Mouse (Mus musculus): ENCODE data around the gene Sobp.
A peak's percentile ranks its signal among the peaks of the same experiment; 100 is the strongest.

Sobp gene

DNA sequence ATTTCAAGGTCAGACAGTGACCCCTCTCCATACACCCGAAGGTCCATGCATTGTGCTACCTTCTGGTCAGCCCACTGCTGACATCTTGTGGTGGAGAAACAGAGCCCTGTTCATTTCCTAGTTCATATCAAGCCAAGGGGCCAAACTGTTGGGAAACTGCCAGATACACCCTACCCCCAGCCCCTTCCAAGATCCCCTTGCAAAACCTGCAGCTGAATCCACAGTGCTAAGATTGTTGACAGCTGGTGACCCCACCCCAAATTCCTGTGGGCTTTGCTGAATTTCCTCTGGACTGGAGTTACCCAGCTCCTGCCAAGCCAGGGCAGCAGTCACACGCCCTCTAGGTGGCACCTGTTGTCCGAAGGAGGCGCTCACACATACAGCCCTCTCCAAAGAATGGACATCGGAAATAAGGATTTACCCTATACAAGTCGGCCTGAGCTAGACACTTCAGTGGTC lies 186.7 kb downstream of the Sobp start:
- Histone ChIP-seq H3K9me3 (ENCODE audit: low read length) (no peaks in the 10 kb centered on the region), H3K4me1 (replicated peaks; ENCODE audit: low read depth, low read length) (peaks cover 26% of the 10 kb centered on the region), H3K4me3 (replicated peaks; ENCODE audit: low read length) (peak overlapping the region; percentile 20; the same call in 1 of the 2 replicates), H3K27me3 (ENCODE audit: insufficient read depth, low read length) (peaks cover 28% of the 10 kb centered on the region), H3K36me3 (ENCODE audit: insufficient read depth, low read length) (no peaks in the 10 kb centered on the region)
- TF ChIP-seq CTCF (conservative IDR thresholded peaks at IDR 0.05; ENCODE audit: low read length): peak; percentile 50
- TF ChIP-seq POU5F1 (IDR thresholded peaks at IDR 0.05; ENCODE audit: borderline replicate concordance, low read length): no peak
- no peak for TF ChIP-seq NANOG (IDR thresholded peaks at IDR 0.05; ENCODE audit: borderline replicate concordance, low read length)

GRCm38 (mm10) chr10:42984886-42985285 lies 189.4 kb downstream of the Sobp start:
- no peak for TF ChIP-seq CTCF (conservative IDR thresholded peaks at IDR 0.05; ENCODE audit: low read length)
- TF ChIP-seq NANOG (IDR thresholded peaks at IDR 0.05; ENCODE audit: borderline replicate concordance, low read length): no peak
- no peak for TF ChIP-seq POU5F1 (IDR thresholded peaks at IDR 0.05; ENCODE audit: borderline replicate concordance, low read length)
- Histone ChIP-seq H3K4me1 (replicated peaks; ENCODE audit: low read depth, low read length) (peaks cover 29% of the 10 kb centered on the region), H3K27me3 (ENCODE audit: insufficient read depth, low read length) (peaks cover 12% of the 10 kb centered on the region), H3K4me3 (replicated peaks; ENCODE audit: low read length) (no peak overlapping the region), H3K36me3 (ENCODE audit: insufficient read depth, low read length) (no peaks in the 10 kb centered on the region), H3K9me3 (ENCODE audit: low read length) (no peaks in the 10 kb centered on the region)

DNA sequence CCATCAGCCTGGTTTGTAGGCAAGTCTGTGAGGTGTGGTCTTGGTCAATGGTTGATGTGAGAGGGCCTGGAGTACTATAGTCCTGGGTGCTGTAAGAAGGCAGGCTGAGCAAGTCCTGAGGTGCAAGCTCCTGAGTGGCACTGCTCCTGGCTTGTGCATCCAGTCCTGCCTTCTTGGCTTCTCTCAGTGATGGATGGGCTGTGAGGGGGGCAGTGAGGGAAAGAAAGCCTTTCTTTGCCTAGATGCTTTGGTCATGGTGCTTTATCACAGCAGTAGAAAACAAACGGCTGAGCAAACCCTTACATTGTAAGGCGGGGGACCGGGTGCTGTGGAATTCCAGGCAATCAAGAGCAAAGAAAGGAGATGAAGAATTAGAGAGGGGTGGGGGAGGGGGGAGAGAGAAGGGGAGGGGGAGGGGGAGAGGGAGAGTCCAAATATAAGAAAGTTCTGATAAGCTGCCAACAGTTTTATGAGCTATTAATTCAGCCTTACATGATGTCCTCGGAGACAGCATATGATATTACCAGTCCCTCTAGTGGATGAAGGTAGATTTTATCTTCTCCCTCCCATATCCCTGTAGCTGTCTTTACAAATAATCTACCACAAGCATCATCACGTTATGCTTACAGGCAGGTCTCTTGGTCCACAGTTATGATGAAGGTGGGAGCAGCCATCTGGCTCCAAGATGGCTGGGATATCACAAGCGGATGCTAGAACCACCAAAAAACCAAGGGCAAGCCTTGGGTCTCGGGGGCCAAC lies 193.2 kb downstream of the Sobp start:
- Histone ChIP-seq H3K27me3 (ENCODE audit: insufficient read depth, low read length) (peaks cover 20% of the 10 kb centered on the region), H3K9me3 (ENCODE audit: low read length) (no peaks in the 10 kb centered on the region), H3K4me3 (replicated peaks; ENCODE audit: low read length) (no peak overlapping the region), H3K4me1 (replicated peaks; ENCODE audit: low read depth, low read length) (peaks cover 4% of the 10 kb centered on the region), H3K36me3 (ENCODE audit: insufficient read depth, low read length) (no peaks in the 10 kb centered on the region)
- TF ChIP-seq NANOG (IDR thresholded peaks at IDR 0.05; ENCODE audit: borderline replicate concordance, low read length): no peak
- no peak for TF ChIP-seq CTCF (conservative IDR thresholded peaks at IDR 0.05; ENCODE audit: low read length)
- TF ChIP-seq POU5F1 (IDR thresholded peaks at IDR 0.05; ENCODE audit: borderline replicate concordance, low read length): no peak

GRCm38 (mm10) chr10:42978346-42978745 lies 196.0 kb downstream of the Sobp start:
- no peak for TF ChIP-seq CTCF (conservative IDR thresholded peaks at IDR 0.05; ENCODE audit: low read length)
- no peak for TF ChIP-seq NANOG (IDR thresholded peaks at IDR 0.05; ENCODE audit: borderline replicate concordance, low read length)
- H3K4me1 ChIP-seq (replicated peaks; ENCODE audit: low read depth, low read length): peaks cover 11% of the 10 kb centered on the region

GRCm38 (mm10) chr10:42976577-42976976 lies 197.8 kb downstream of the Sobp start:
- Histone ChIP-seq H3K9me3 (ENCODE audit: low read length) (peaks cover 6% of the 10 kb centered on the region; the same call in 1 of the 2 replicates), H3K27me3 (ENCODE audit: insufficient read depth, low read length) (peaks cover 35% of the 10 kb centered on the region), H3K4me3 (replicated peaks; ENCODE audit: low read length) (no peak overlapping the region), H3K4me1 (replicated peaks; ENCODE audit: low read depth, low read length) (peaks cover 15% of the 10 kb centered on the region), H3K36me3 (ENCODE audit: insufficient read depth, low read length) (no peaks in the 10 kb centered on the region)
- TF ChIP-seq NANOG (IDR thresholded peaks at IDR 0.05; ENCODE audit: borderline replicate concordance, low read length) (no peak), CTCF (conservative IDR thresholded peaks at IDR 0.05; ENCODE audit: low read length) (no peak), POU5F1 (IDR thresholded peaks at IDR 0.05; ENCODE audit: borderline replicate concordance, low read length) (no peak)

More at GRCm38 (mm10) chr10:42978346-42978745, 196.0 kb downstream of the Sobp start:
- peaks cover 37% of the 10 kb centered on the region for H3K27me3 ChIP-seq (ENCODE audit: insufficient read depth, low read length)
- no peak overlapping the region for H3K4me3 ChIP-seq (replicated peaks; ENCODE audit: low read length)
- peaks cover 5% of the 10 kb centered on the region; the same call in 1 of the 2 replicates for H3K9me3 ChIP-seq (ENCODE audit: low read length)
- H3K36me3 ChIP-seq (ENCODE audit: insufficient read depth, low read length): no peaks in the 10 kb centered on the region

- H3K36me3 ChIP-seq (ENCODE audit: insufficient read depth, low read length): no peaks in the 10 kb centered on the region
Measured at GRCm38 (mm10) chr10:42973537-42973936, 200.8 kb downstream of the Sobp start.

GRCm38 (mm10) chr10:42972504-42973172 lies 201.7 kb downstream of the Sobp start:
- Histone ChIP-seq H3K4me3 (replicated peaks; ENCODE audit: low read length) (peak overlapping the region; percentile 35), H3K9me3 (ENCODE audit: low read length) (peaks cover 6% of the 10 kb centered on the region; the same call in 1 of the 2 replicates), H3K4me1 (replicated peaks; ENCODE audit: low read depth, low read length) (peaks cover 45% of the 10 kb centered on the region), H3K36me3 (ENCODE audit: insufficient read depth, low read length) (no peaks in the 10 kb centered on the region), H3K27me3 (ENCODE audit: insufficient read depth, low read length) (peaks cover 26% of the 10 kb centered on the region)
- peak; percentile 74 for TF ChIP-seq CTCF (conservative IDR thresholded peaks at IDR 0.05; ENCODE audit: low read length)
- no peak for TF ChIP-seq NANOG (IDR thresholded peaks at IDR 0.05; ENCODE audit: borderline replicate concordance, low read length)
- TF ChIP-seq POU5F1 (IDR thresholded peaks at IDR 0.05; ENCODE audit: borderline replicate concordance, low read length): no peak

More at GRCm38 (mm10) chr10:42973537-42973936, 200.8 kb downstream of the Sobp start:
- Histone ChIP-seq H3K4me3 (replicated peaks; ENCODE audit: low read length) (no peak overlapping the region), H3K9me3 (ENCODE audit: low read length) (peaks cover 6% of the 10 kb centered on the region; the same call in 1 of the 2 replicates), H3K4me1 (replicated peaks; ENCODE audit: low read depth, low read length) (peaks cover 39% of the 10 kb centered on the region), H3K27me3 (ENCODE audit: insufficient read depth, low read length) (peaks cover 27% of the 10 kb centered on the region)
- no peak for TF ChIP-seq CTCF (conservative IDR thresholded peaks at IDR 0.05; ENCODE audit: low read length)
- TF ChIP-seq NANOG (IDR thresholded peaks at IDR 0.05; ENCODE audit: borderline replicate concordance, low read length): no peak
- TF ChIP-seq POU5F1 (IDR thresholded peaks at IDR 0.05; ENCODE audit: borderline replicate concordance, low read length): no peak

GRCm38 (mm10) chr10:42968332-42968731 lies 206.0 kb downstream of the Sobp start:
- no peaks in the 10 kb centered on the region for H3K36me3 ChIP-seq (ENCODE audit: insufficient read depth, low read length)
- peaks cover 6% of the 10 kb centered on the region; the same call in 1 of the 2 replicates for H3K27me3 ChIP-seq (ENCODE audit: insufficient read depth, low read length)
- H3K4me3 ChIP-seq (replicated peaks; ENCODE audit: low read length): no peak overlapping the region
- H3K4me1 ChIP-seq (replicated peaks; ENCODE audit: low read depth, low read length): peaks cover 51% of the 10 kb centered on the region
- peaks cover under 1% of the 10 kb centered on the region; the same call in 1 of the 2 replicates for H3K9me3 ChIP-seq (ENCODE audit: low read length)
- peak; percentile 78 for TF ChIP-seq NANOG (IDR thresholded peaks at IDR 0.05; ENCODE audit: borderline replicate concordance, low read length)
- no peak for TF ChIP-seq CTCF (conservative IDR thresholded peaks at IDR 0.05; ENCODE audit: low read length)
- TF ChIP-seq POU5F1 (IDR thresholded peaks at IDR 0.05; ENCODE audit: borderline replicate concordance, low read length): no peak
